Mouse (Mus musculus) liver, embryonic 13.5 days (tissue): Measurements from ENCODE around the gene Samd7. TPM values are rescaled to one million over a fixed set of nuclear protein-coding genes. Genes with fewer than 3 reads are reported as not detected.

Experiments
- ATAC-seq: fragments of 200-750 bp; cut with Nextera tagmentation; 2 replicates; pipeline ENCODE4 v1.8.0; 2017; ENCODE audit warnings: low read depth, mild to moderate bottlenecking, moderate number of reproducible peaks, moderate library complexity
- DNase-seq: peaks from one replicate; pipeline ENCODE4 v3.0.0; 2022
- H3K27ac ChIP-seq: fragments of 300-500 bp; sonication (generic); 2 replicates; pipeline ENCODE4 v1.5.1; 2015; ENCODE audit warnings: moderate library complexity, mild to moderate bottlenecking, inconsistent platforms
- H3K27me3 ChIP-seq: fragments of 300-500 bp; sonication (generic); 2 replicates; pipeline ENCODE4 v1.6.1; 2015; ENCODE audit warnings: mild to moderate bottlenecking, inconsistent platforms
- H3K36me3 ChIP-seq: fragments of 300-500 bp; sonication (generic); 2 replicates; pipeline ENCODE4 v1.6.1; 2015; ENCODE audit warnings: mild to moderate bottlenecking, inconsistent platforms
- H3K4me1 ChIP-seq: fragments of 300-500 bp; sonication (generic); replicated peaks from 2 replicates; pipeline ENCODE4 v1.6.1; 2015; ENCODE audit warnings: inconsistent platforms
- H3K4me2 ChIP-seq: fragments of 300-500 bp; sonication (generic); 2 replicates; pipeline ENCODE4 v1.6.1; 2015; ENCODE audit warnings: inconsistent platforms, mild to moderate bottlenecking, moderate library complexity
- H3K4me3 ChIP-seq: fragments of 300-500 bp; sonication (generic); replicated peaks from 2 replicates; pipeline ENCODE4 v1.5.1; 2015; ENCODE audit warnings: mild to moderate bottlenecking, inconsistent platforms
- H3K9ac ChIP-seq: fragments of 300-500 bp; sonication (generic); 2 replicates; pipeline ENCODE4 v1.6.1; 2015; ENCODE audit warnings: mild to moderate bottlenecking, inconsistent platforms
- H3K9me3 ChIP-seq: fragments of 300-500 bp; sonication (generic); replicated peaks from 2 replicates; pipeline ENCODE4 v1.6.1; 2016; ENCODE audit warnings: inconsistent platforms
- WGBS: fragments of 180-500 bp; shearing (Covaris S2); methylation state at CpG from one replicate; pipeline ENCODE4 v1.1.7; 2015; ENCODE audit not compliant: insufficient replicate concordance; 5-methylcytosine and 5-hydroxymethylcytosine counted together
- polyA plus RNA-seq: library from polyadenylated mRNA; unstranded; fragments of >200 nt; fragmentation: Nextera tagmentation; extraction: Ambion mirVana; gene quantifications from 2 replicates; pipeline ENCODE4 v1.2.1, GENCODE M21; 2015

The Samd7 gene
- polyA plus RNA-seq, 1 experiment from 2014 or later: 0.09 TPM

DNA sequence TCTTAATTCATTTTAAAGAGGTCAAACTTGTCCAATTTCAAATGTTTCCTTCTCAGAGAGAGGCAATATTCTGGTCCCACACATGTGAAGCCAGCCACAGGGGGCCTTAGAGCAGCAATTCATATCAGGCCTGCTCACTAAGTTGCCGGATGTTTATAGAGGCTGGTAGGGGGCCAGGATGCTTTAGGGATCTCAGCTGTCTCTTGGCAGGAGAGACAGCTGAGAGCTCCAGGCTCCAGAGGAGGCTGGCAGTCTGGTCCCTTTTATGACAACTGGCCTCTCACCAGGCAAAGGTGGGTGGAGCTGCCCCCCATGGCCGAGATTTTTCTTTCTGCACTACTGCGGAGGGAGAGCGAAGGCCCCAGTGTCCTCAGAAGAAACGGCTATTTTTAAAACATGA lies 22.9 kb upstream of the Samd7 start:
- H3K4me3 ChIP-seq: no peak overlapping the region
- no peaks in the 10 kb centered on the region for H3K4me1 ChIP-seq
- no peak overlapping the region for H3K27ac ChIP-seq
- no peaks in the 10 kb centered on the region for H3K36me3 ChIP-seq
- H3K27me3 ChIP-seq: no peaks in the 10 kb centered on the region
- no peak overlapping the region for H3K4me2 ChIP-seq
- WGBS: 57% methylated on average over 5 of the region's 5 CpGs
- DNase-seq: no peak
- ATAC-seq: no peak
- H3K9ac ChIP-seq: no peak overlapping the region
- H3K9me3 ChIP-seq: no peaks in the 10 kb centered on the region

DNA sequence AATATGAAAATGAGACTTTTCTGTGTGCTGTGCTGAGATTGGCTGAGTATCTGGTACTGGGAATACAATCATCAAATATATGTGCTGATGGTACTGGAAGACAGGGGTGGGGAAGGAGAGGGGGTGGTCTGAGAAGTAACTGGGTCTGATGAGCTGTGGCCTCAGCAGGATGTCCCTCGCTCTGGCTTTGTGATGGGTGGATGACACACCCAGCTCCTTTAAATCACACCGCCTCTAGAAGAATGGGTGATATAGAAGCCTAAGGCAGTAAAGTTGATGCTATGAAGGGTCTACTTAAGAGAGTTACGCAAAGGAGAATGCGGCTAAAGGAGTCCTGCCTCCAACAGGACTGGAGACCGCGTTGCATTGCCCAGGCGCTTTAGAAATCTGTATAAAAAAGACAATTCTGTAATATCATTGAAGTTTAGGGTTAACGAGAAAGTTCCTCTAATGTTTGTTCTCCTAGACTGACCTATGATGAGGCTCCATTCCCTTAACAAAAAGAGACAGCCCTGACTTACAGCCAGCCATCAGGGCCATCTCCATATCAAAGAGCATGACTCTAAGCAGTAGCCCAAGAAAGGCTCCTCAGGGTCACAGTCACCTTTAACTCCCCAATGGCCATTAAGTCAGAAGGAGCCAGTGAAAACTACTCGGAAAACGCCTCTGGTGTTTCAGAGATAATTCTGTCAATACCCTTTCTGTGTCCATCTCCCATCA lies 21.8 kb upstream of the Samd7 start:
- Histone ChIP-seq H3K27me3 (no peaks in the 10 kb centered on the region), H3K4me3 (no peak overlapping the region), H3K27ac (no peak overlapping the region), H3K4me1 (no peaks in the 10 kb centered on the region), H3K9me3 (no peaks in the 10 kb centered on the region), H3K36me3 (no peaks in the 10 kb centered on the region), H3K9ac (no peak overlapping the region), H3K4me2 (no peak overlapping the region)
- no peak for DNase-seq
- 52% methylated on average over 10 of the region's 10 CpGs for whole genome bisulfite sequencing
- ATAC-seq: no peak

DNA sequence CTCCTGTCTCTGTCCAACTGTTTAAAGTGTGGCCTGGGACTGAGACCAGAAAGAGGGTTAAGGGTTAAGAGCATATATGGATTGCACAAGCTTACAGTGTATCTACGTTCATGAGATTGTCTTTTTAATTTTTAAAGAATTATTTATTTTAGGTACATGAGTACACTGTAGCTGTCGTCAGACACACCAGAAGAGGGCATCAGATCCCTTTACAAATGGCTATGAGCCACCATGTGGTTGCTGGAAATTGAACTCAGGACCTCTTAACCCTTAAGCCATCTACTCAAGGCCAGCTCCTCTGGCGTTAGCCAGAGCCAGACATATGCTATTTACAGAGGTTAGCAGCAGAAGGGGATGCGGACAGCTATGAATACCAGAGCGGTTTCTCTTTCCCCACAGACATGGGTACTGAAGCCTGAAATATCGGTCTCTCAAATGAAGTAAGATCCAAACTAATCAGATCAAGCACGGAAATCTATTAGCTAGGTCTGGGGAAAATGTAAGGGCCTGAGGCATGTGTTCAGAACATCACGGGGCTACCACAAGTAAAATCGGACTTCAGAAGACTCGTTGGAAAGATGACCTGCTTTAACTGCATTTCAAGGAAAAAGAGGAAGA lies 21.1 kb upstream of the Samd7 start:
- Histone ChIP-seq H3K36me3 (no peaks in the 10 kb centered on the region), H3K27me3 (no peaks in the 10 kb centered on the region), H3K9ac (no peak overlapping the region), H3K4me1 (no peaks in the 10 kb centered on the region), H3K4me3 (no peak overlapping the region), H3K27ac (no peak overlapping the region), H3K9me3 (no peaks in the 10 kb centered on the region), H3K4me2 (no peak overlapping the region)
- DNase-seq (no peak), ATAC-seq (no peak)
- WGBS: 62% methylated on average over 10 of the region's 10 CpGs

DNA sequence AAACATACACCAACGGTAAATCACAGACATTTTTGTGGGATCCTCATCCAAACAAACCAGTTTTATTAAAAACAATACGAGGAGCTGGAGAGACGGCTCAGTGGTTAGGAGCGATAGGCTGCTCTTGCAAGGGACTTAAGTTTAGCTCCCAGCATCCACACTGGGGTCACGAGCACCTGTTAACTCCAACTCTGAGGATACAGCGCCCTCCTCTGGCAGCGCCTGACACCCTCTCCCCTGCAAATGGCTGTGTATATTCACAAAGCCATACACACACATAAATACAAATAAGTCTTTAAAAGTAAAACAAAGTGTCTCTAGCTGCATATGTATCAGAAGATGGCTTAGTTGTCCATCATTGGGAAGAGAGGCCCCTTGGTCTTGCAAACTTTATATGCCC lies 20.6 kb upstream of the Samd7 start:
- DNase-seq (no peak), ATAC-seq (no peak)
- 62% methylated on average over 7 of the region's 7 CpGs for WGBS
- Histone ChIP-seq H3K27me3 (no peaks in the 10 kb centered on the region), H3K36me3 (no peaks in the 10 kb centered on the region), H3K9me3 (no peaks in the 10 kb centered on the region), H3K9ac (no peak overlapping the region), H3K4me2 (no peak overlapping the region), H3K27ac (no peak overlapping the region), H3K4me3 (no peak overlapping the region), H3K4me1 (no peaks in the 10 kb centered on the region)

DNA sequence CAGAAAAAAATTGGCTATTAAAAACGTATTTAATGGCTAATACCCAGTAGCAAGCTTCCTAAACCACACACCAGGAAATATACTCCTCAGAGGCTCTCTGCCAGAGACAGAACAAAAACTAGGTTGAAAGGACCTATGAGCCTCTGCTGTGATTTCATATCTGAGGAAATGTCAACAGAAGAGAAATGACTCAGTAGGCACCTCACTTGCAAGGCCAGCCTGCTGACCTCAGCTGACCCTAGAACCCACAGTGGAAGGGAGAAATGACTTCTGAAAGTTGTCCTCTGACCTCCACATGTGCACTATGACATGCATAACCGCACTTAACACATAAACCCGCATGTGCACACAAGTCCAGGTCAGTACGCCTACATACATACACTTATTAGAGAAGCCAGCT lies 18.9 kb upstream of the Samd7 start:
- Histone ChIP-seq H3K4me3 (no peak overlapping the region), H3K27me3 (no peaks in the 10 kb centered on the region), H3K9ac (no peak overlapping the region), H3K9me3 (no peaks in the 10 kb centered on the region), H3K4me2 (no peak overlapping the region), H3K27ac (no peak overlapping the region), H3K4me1 (no peaks in the 10 kb centered on the region), H3K36me3 (no peaks in the 10 kb centered on the region)
- 60% methylated on average over 4 of the region's 4 CpGs for WGBS
- ATAC-seq: no peak
- DNase-seq: no peak

DNA sequence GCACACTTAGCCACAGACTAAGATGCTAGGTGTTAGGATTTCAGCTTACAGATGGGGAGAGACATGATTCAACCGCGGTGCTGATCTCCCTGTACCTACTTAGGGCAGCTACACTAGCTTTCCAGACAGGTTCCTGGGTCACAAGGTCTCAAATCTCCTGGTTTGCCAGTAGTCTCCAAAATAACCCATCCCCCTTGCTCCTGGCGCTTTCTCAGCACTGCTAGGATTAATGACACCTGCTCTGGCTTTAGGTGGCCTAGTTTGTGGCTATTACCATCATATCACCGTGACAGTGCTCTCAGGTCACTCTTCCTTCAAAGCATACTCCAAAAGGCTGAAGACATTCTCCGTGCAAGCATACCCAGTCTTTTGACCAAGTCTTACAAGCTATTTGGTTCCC lies 17.0 kb upstream of the Samd7 start:
- DNase-seq (no peak), ATAC-seq (no peak)
- Histone ChIP-seq H3K9ac (no peak overlapping the region), H3K4me2 (no peak overlapping the region), H3K27ac (no peak overlapping the region), H3K9me3 (no peaks in the 10 kb centered on the region), H3K4me1 (no peaks in the 10 kb centered on the region), H3K4me3 (no peak overlapping the region), H3K27me3 (no peaks in the 10 kb centered on the region), H3K36me3 (no peaks in the 10 kb centered on the region)
- WGBS: 72% methylated on average over 5 of the region's 5 CpGs

DNA sequence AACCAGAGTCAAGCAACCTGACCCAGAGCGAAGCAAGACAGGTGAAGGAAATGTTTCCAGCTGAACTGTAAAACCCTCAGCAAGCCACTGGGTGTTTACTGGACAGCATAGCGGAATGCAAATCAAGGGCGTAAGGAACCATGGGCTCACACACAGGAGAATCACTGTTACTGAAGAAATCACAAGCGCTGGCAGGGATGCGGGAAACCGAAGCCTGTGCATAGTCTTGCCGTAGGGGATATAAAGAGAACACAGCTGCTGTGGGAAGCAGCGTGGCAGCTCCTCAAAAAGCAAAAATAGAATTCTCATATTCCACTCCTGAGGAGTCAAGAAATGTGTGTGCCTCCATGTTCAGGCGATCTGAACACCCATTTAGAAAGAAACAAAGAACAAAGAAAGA lies 9.3 kb upstream of the Samd7 start:
- Histone ChIP-seq H3K4me3 (no peak overlapping the region), H3K27ac (no peak overlapping the region), H3K36me3 (no peaks in the 10 kb centered on the region), H3K9ac (no peak overlapping the region), H3K4me2 (no peak overlapping the region), H3K9me3 (no peaks in the 10 kb centered on the region), H3K27me3 (no peaks in the 10 kb centered on the region; the same call in 1 of the 2 replicates), H3K4me1 (no peaks in the 10 kb centered on the region)
- DNase-seq: no peak
- 78% methylated on average over 9 of the region's 9 CpGs for WGBS
- ATAC-seq: no peak

DNA sequence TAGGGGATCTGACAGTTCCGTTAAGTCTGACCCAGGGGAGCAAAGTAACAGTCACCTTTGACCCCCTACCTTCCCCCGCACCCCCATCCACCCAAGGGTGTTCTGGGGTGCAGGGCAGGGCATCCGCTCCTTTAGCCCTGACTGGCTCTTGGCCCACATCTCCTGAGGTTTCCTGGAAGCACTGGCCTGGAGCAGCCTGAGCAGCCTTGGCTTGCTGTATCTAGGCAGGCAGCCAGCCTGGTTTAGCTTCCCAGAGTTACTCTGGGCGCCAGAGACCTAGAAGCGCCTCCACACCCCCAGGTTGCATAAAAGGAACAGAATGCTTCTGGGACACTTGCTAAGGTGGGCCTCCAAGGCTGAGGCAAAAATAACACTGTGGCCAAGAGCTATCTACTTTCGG lies 4.8 kb upstream of the Samd7 start:
- no peak for ATAC-seq
- no peak for DNase-seq

DNA sequence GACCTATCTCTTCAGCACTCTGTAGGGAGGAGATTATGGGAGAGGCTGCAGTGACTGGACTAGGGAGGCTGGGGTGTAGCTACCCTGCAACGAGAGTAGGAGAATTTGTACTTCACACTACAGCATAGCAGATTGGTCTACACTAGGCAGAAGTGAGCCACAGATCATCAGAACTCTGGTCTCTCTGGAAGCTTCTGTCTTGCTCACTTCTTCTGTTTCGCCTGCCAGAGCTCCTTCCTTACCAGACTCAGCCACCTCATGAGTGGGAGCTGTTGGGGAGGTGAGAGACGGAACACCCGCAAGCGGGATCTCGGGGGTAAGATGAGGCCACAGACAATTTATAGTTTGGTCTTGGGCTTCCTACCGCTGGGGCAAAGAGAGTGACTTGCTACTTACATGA lies 3.2 kb upstream of the Samd7 start:
- Histone ChIP-seq H3K9ac (no peak overlapping the region), H3K36me3 (no peaks in the 10 kb centered on the region), H3K27ac (no peak overlapping the region), H3K4me2 (no peak overlapping the region), H3K9me3 (no peaks in the 10 kb centered on the region), H3K27me3 (no peaks in the 10 kb centered on the region; the same call in 1 of the 2 replicates), H3K4me3 (no peak overlapping the region), H3K4me1 (no peaks in the 10 kb centered on the region)
- DNase-seq: no peak
- no peak for ATAC-seq
- WGBS: 79% methylated on average over 7 of the region's 7 CpGs

More for the DNA sequence above, 4.8 kb upstream of the Samd7 start:
- Histone ChIP-seq H3K4me1 (no peaks in the 10 kb centered on the region), H3K4me3 (no peak overlapping the region), H3K9me3 (no peaks in the 10 kb centered on the region), H3K4me2 (no peak overlapping the region), H3K36me3 (no peaks in the 10 kb centered on the region), H3K27ac (no peak overlapping the region), H3K9ac (no peak overlapping the region), H3K27me3 (no peaks in the 10 kb centered on the region; the same call in 1 of the 2 replicates)
- WGBS: 81% methylated on average over 6 of the region's 6 CpGs

DNA sequence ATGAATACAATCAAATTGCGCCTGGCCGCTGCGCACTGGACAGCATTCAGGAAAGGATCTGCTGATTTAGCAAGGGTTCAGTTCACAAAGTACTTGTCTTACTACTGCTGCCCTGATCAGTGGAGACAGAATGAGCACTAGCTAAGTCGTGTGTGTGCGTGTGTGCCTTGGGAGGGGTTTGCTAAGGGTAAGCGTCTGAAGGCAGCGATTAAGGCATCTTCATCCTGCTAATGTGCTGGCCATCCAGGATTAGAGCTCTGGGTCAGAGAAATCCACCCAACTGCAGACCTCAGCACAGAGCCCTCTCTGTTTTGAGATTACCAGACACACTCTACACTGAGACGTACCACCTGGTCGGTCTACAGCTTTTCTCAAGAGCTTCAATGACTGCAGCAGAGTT lies 2.2 kb downstream of the Samd7 start:
- 84% methylated on average over 9 of the region's 9 CpGs for WGBS
- DNase-seq (no peak), ATAC-seq (no peak)
- no peaks in the 10 kb centered on the region for H3K4me1 ChIP-seq
- H3K36me3 ChIP-seq: no peaks in the 10 kb centered on the region
- H3K9ac ChIP-seq: no peak overlapping the region
- no peaks in the 10 kb centered on the region for H3K27me3 ChIP-seq
- no peaks in the 10 kb centered on the region for H3K9me3 ChIP-seq
- no peak overlapping the region for H3K4me3 ChIP-seq
- no peak overlapping the region for H3K4me2 ChIP-seq
- no peak overlapping the region for H3K27ac ChIP-seq

DNA sequence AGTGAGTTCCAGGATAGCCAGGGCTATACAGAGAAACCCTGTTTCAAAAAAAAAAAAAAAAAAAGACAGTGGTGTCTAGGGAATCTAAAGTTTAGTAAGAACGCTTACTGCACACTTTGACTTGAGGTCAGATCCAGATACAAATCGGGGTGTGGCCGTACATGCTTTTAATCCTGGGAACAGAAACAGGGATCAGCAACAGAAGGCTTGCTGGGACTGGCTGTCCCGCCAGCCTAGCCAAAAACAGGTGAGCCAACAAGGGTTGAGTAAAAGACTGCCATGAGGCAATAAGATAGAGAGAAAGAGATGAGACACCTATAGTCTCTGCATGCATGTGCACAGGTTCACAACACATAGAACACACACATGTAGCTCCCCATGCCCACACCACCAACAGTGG lies 8.6 kb downstream of the Samd7 start:
- no peaks in the 10 kb centered on the region for H3K4me1 ChIP-seq
- 77% methylated on average over 4 of the region's 4 CpGs for WGBS
- DNase-seq (no peak), ATAC-seq (no peak)
- H3K27ac ChIP-seq: no peak overlapping the region
- no peak overlapping the region for H3K4me3 ChIP-seq
- H3K4me2 ChIP-seq: no peak overlapping the region
- no peak overlapping the region for H3K9ac ChIP-seq
- H3K9me3 ChIP-seq: no peaks in the 10 kb centered on the region
- H3K27me3 ChIP-seq: peaks cover 3% of the 10 kb centered on the region; the same call in 1 of the 2 replicates
- H3K36me3 ChIP-seq: no peaks in the 10 kb centered on the region

DNA sequence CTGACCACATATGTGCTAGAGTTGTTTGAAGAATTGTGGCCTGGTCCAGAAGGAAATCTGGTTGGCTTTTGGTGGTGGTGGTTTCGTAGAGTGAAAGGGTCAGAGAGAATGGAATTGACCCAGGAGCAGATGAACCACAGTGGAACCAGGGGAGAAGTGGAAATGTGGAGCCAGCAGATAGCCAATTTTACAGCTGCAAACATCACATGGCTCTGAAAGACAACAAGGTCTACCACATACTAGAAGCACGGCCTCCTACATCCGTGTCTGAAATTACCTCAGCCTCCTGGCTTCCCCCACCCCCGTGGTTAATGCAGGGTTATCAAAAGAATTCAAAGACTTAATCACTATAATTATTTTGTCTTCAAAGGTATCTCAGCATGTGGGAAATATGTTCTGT lies 18.8 kb downstream of the Samd7 start:
- Histone ChIP-seq H3K27ac (peak overlapping the region; percentile 96), H3K4me1 (peaks cover 44% of the 10 kb centered on the region), H3K9me3 (no peaks in the 10 kb centered on the region), H3K27me3 (no peaks in the 10 kb centered on the region), H3K4me2 (peak overlapping the region; percentile 68), H3K9ac (peak overlapping the region; percentile 67), H3K36me3 (no peaks in the 10 kb centered on the region), H3K4me3 (peak overlapping the region; percentile 53)
- 38% methylated on average over 4 of the region's 4 CpGs for WGBS
- no peak for ATAC-seq
- peak; percentile 26 for DNase-seq
